Mouse (Mus musculus) heart, embryonic 16.5 days (tissue): ENCODE measurements around the gene Neurl1a. TPM values are rescaled to one million over a fixed set of nuclear protein-coding genes. Genes with fewer than 3 reads are reported as not detected.
A peak's percentile ranks its signal among the peaks of the same experiment; 100 is the strongest.

Experiments
- ATAC-seq: fragments of 200-750 bp; cut with Nextera tagmentation; replicated peaks from 2 replicates; pipeline ENCODE4 v1.8.0; 2017; ENCODE audit warnings: moderate number of reproducible peaks; ENCODE audit not compliant: insufficient read depth, low FRiP score; ENCODE audit errors: extremely low read depth
- H3K27ac ChIP-seq: fragments of 300-500 bp; sonication (generic); 2 replicates; pipeline ENCODE4 v1.5.1; 2014; ENCODE audit warnings: mild to moderate bottlenecking, low read length, control low read depth, moderate library complexity
- H3K27me3 ChIP-seq: fragments of 300-500 bp; sonication (generic); 2 replicates; pipeline ENCODE4 v1.6.1; 2014; ENCODE audit warnings: low read length, mixed read lengths; ENCODE audit not compliant: control insufficient read depth, insufficient read depth
- H3K36me3 ChIP-seq: fragments of 300-500 bp; sonication (generic); 2 replicates; pipeline ENCODE4 v1.6.1; 2014; ENCODE audit not compliant: control insufficient read depth, insufficient read depth
- H3K4me1 ChIP-seq: fragments of 300-500 bp; sonication (generic); 2 replicates; pipeline ENCODE4 v1.6.1; 2014; ENCODE audit warnings: low read length, mixed read lengths; ENCODE audit not compliant: control insufficient read depth, insufficient read depth
- H3K4me2 ChIP-seq: fragments of 300-500 bp; sonication (generic); 2 replicates; pipeline ENCODE4 v1.6.1; 2014; ENCODE audit warnings: low read depth, mild to moderate bottlenecking, control low read depth, low read length
- H3K4me3 ChIP-seq: fragments of 300-500 bp; sonication (generic); 2 replicates; pipeline ENCODE4 v1.5.1; 2014; ENCODE audit warnings: mild to moderate bottlenecking, control low read depth, low read length
- H3K9ac ChIP-seq: fragments of 300-500 bp; sonication (generic); 2 replicates; pipeline ENCODE4 v1.6.1; 2014; ENCODE audit warnings: low read length, control low read depth
- H3K9me3 ChIP-seq: fragments of 300-500 bp; sonication (generic); replicated peaks from 2 replicates; pipeline ENCODE4 v1.6.1; 2016; ENCODE audit warnings: low read length; ENCODE audit not compliant: control insufficient read depth
- WGBS: fragments of 180-500 bp; shearing (Covaris S2); extraction: QIAGEN DNeasy Blood & Tissue Kit; methylation state at CpG from one replicate; pipeline ENCODE4 v1.1.7; 2014; 5-methylcytosine and 5-hydroxymethylcytosine counted together
- polyA plus RNA-seq: library from polyadenylated mRNA; unstranded; fragments of >200 nt; fragmentation: Nextera tagmentation; extraction: Ambion mirVana; gene quantifications from 2 replicates; pipeline ENCODE4 v1.2.1, GENCODE M21; 2015

Neurl1a gene
- polyA plus RNA-seq, 1 experiment from 2014 or later, result 1.4 TPM

GRCm38 (mm10) chr19:47291307-47292080 is 112.9 kb downstream of the Neurl1a start:
- H3K36me3 ChIP-seq, result peaks cover 2% of the 10 kb centered on the region; the same call in 1 of the 2 replicates
- no peak overlapping the region for H3K4me2 ChIP-seq
- H3K9me3 ChIP-seq, result no peaks in the 10 kb centered on the region
- H3K27ac ChIP-seq, result peak overlapping the region; percentile 80
- WGBS, result 63% methylated on average over 7 of the region's 7 CpGs
- H3K9ac ChIP-seq, result peak overlapping the region; percentile 23; the same call in 1 of the 2 replicates
- H3K27me3 ChIP-seq, result no peaks in the 10 kb centered on the region
- peak; percentile 20; the same call in 1 of the 2 replicates for ATAC-seq
- peaks cover 37% of the 10 kb centered on the region for H3K4me1 ChIP-seq
- no peak overlapping the region for H3K4me3 ChIP-seq

- Histone ChIP-seq H3K4me2 (no peak overlapping the region), H3K4me1 (peaks cover 39% of the 10 kb centered on the region), H3K4me3 (no peak overlapping the region), H3K27me3 (no peaks in the 10 kb centered on the region), H3K9ac (0 out of 2 replicates have a peak overlapping the region, but pooled peaks have one; percentile 17), H3K27ac (peak overlapping the region; percentile 80), H3K9me3 (no peaks in the 10 kb centered on the region), H3K36me3 (no peaks in the 10 kb centered on the region)
- peak; percentile 46 for ATAC-seq
- 53% methylated on average over 7 of the region's 7 CpGs for WGBS
Observed at GRCm38 (mm10) chr19:47292451-47292951, 113.9 kb downstream of the Neurl1a start.

DNA sequence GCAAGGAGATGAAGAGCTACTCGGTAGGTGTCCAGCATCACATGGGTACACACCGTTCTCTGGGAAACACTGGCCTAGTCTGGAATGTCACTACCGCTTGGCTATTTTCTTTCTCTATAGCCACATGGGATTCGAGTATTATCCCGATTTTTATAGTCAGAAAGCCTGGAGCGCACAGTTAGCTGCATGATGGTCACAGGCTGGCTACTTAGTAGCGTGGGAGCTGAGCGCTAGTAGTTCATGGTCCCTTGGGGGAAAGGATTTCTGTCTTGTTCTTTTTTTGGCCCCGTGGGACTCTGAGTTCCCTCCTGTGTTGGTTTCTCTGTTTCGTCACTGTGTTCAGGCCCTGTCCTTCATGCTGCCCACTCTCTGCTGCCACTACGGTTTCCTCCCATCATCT is 119.5 kb downstream of the Neurl1a start:
- no peak overlapping the region for H3K9ac ChIP-seq
- H3K9me3 ChIP-seq, result no peaks in the 10 kb centered on the region
- H3K36me3 ChIP-seq, result 0 out of 2 replicates have a peak, but pooled peaks cover 3% of the 10 kb centered on the region
- H3K4me3 ChIP-seq, result no peak overlapping the region
- no peaks in the 10 kb centered on the region for H3K27me3 ChIP-seq
- H3K4me2 ChIP-seq, result no peak overlapping the region
- peaks cover 47% of the 10 kb centered on the region for H3K4me1 ChIP-seq
- WGBS, result 77% methylated on average over 11 of the region's 11 CpGs
- no peak for ATAC-seq
- no peak overlapping the region for H3K27ac ChIP-seq

DNA sequence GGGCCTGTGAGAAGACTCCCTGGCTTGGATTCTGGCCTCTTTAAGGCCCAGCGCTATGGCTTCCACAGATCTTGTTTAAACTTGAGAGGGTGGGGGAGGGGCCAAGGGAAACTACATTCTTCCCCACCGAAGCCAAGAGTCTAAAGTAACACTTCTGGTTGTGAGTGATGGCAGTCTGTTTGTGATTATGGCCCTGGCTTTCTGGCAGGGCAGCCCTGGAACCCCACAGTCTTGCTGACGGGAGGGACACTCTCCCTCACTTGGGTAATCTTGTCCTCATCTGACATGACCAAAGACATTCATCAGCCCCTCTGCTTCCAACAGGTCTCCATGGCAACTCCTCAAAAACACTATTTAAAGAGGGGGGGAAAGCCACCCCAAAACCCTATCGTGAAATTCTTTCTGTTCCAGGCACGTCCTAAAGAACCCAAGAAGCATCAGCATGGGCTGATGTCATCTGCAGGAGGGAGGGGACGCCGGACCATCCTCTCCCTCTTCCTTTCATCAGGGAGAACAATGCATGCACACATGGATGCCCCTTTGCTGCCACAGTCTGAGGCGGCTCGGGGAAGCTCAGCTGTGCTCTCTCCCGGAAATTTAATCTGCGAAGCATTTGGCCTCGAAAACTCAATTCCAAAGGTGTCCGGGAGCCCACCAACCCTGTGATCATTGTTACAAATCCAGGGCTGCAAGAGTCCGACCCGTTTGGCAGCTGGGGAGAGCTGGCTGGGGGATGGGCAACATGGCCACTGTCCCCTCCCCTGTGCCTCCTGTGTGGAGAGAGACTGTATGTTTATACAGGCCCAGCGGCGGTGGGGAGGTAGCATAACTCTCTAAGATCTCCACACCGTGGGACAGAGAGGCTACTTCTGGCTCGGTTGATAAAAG is 122.9 kb downstream of the Neurl1a start:
- no peak overlapping the region for H3K4me3 ChIP-seq
- ATAC-seq, result no peak
- H3K4me2 ChIP-seq, result peak overlapping the region; percentile 4; the same call in 1 of the 2 replicates
- H3K27ac ChIP-seq, result peak overlapping the region; percentile 62
- H3K9me3 ChIP-seq, result no peaks in the 10 kb centered on the region
- 24% methylated on average over 19 of the region's 19 CpGs for WGBS
- 0 out of 2 replicates have a peak, but pooled peaks cover 6% of the 10 kb centered on the region for H3K36me3 ChIP-seq
- H3K4me1 ChIP-seq, result peaks cover 28% of the 10 kb centered on the region
- peak overlapping the region; percentile 39 for H3K9ac ChIP-seq
- no peaks in the 10 kb centered on the region for H3K27me3 ChIP-seq

- Histone ChIP-seq H3K9ac (peak overlapping the region; percentile 39), H3K27me3 (no peaks in the 10 kb centered on the region), H3K27ac (peak overlapping the region; percentile 62), H3K9me3 (no peaks in the 10 kb centered on the region), H3K36me3 (0 out of 2 replicates have a peak, but pooled peaks cover 6% of the 10 kb centered on the region), H3K4me2 (0 out of 2 replicates have a peak overlapping the region, but pooled peaks have one; percentile 4), H3K4me3 (no peak overlapping the region), H3K4me1 (peaks cover 26% of the 10 kb centered on the region)
- 50% methylated on average over 21 of the region's 21 CpGs for WGBS
- no peak for ATAC-seq
Observed at GRCm38 (mm10) chr19:47302191-47302852, 123.7 kb downstream of the Neurl1a start.

DNA sequence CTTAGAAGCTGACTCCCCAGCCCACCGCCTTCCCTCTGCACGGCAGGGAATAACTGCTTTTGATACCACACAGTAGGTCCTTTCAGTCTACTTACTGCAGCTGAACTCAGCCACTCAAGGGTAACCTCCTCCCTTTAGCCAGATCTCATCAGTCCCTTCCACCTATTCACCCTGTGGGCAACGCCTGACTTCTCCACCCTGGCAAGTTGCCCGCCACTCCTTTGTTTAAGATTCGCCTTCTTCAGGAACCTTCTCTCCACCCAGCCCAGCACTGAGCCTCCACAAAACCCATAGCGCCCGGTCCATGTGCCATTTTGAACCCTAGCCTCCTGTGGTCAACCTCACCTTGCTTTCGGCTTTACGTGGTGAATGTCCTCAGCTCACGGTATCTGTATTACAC is 124.5 kb downstream of the Neurl1a start:
- Histone ChIP-seq H3K27me3 (no peaks in the 10 kb centered on the region), H3K4me1 (peaks cover 26% of the 10 kb centered on the region), H3K36me3 (0 out of 2 replicates have a peak, but pooled peaks cover 8% of the 10 kb centered on the region), H3K9ac (no peak overlapping the region), H3K4me2 (no peak overlapping the region), H3K9me3 (no peaks in the 10 kb centered on the region), H3K27ac (no peak overlapping the region), H3K4me3 (no peak overlapping the region)
- no peak; the same call in 1 of the 2 replicates for ATAC-seq
- 80% methylated on average over 10 of the region's 10 CpGs for WGBS

DNA sequence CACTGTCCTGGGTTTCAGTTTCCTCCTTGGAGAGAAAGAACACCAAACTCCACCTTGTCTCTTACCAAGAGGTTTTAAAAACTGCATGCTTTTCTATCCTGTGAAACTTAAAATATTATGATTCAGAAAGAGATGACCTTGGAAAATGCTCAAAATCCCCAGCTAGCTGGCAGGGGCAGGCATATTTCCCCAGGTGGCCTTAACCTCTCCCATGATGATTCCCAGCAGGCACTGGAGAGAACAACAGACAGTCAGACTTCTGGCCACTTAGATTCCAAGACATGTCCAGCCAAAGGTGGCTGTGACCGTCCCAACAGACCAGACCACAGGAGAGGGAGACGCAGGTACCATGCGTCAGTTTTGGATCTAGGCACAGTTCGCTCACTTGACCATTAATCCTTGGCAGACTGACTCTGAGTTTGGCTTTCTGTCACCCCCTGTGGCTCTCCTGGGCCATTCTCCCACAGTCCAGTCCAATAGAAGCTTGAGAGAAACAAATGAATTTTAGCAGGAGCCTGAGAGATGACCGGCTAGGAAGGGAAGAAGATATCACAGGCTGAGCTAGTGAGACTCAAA is 125.6 kb downstream of the Neurl1a start:
- Histone ChIP-seq H3K9me3 (no peaks in the 10 kb centered on the region), H3K27me3 (no peaks in the 10 kb centered on the region), H3K9ac (no peak overlapping the region), H3K4me1 (peaks cover 26% of the 10 kb centered on the region), H3K4me3 (no peak overlapping the region), H3K4me2 (no peak overlapping the region), H3K36me3 (0 out of 2 replicates have a peak, but pooled peaks cover 5% of the 10 kb centered on the region), H3K27ac (no peak overlapping the region)
- no peak for ATAC-seq
- WGBS, result 87% methylated on average over 5 of the region's 5 CpGs

DNA sequence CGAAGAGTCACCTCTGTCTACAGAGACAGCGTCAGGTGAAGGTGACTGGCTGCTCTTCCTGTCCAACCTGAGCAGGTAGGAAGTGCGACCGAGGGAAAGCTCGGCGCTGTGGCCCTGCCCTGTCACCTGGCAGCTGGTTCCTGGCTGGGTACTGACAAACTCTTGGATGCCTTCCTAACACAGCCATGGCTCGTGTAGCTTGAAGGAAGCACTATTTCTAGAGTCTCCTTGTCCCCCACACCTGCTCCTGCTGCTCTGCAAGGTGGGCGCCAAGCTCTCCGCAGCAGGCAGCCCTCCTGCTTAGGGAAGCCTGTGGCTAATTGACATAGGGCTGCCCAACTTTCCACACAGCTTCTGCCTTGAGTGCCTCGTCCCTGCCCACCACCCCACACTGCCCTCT is 126.8 kb downstream of the Neurl1a start:
- H3K4me3 ChIP-seq, result no peak overlapping the region
- H3K27me3 ChIP-seq, result no peaks in the 10 kb centered on the region
- no peaks in the 10 kb centered on the region for H3K9me3 ChIP-seq
- no peak overlapping the region for H3K9ac ChIP-seq
- ATAC-seq, result no peak
- 85% methylated on average over 10 of the region's 10 CpGs for WGBS
- H3K4me1 ChIP-seq, result peaks cover 23% of the 10 kb centered on the region
- H3K4me2 ChIP-seq, result no peak overlapping the region
- H3K27ac ChIP-seq, result no peak overlapping the region
- peaks cover 5% of the 10 kb centered on the region; the same call in 1 of the 2 replicates for H3K36me3 ChIP-seq
